Mouse (Mus musculus) forebrain, embryonic 11.5 days (tissue): Measurements from ENCODE around the gene Gm28635. TPM values are rescaled to one million over a fixed set of nuclear protein-coding genes. Genes with fewer than 3 reads are reported as not detected.

ENCODE experiments used
- ATAC-seq: fragments of 200-750 bp; cut with Nextera tagmentation; replicated peaks from 2 replicates; pipeline ENCODE4 v1.8.0; 2017; ENCODE audit warnings: moderate TSS enrichment; ENCODE audit not compliant: low FRiP score
- DNase-seq: peaks from one replicate; pipeline ENCODE4 v3.0.0-alpha.2; 2017; ENCODE audit warnings: low spot score
- H3K27ac ChIP-seq: fragments of 300-500 bp; sonication (generic); 2 replicates; pipeline ENCODE4 v1.5.1; 2014; ENCODE audit warnings: low read depth, low read length
- H3K27me3 ChIP-seq: fragments of 300-500 bp; sonication (generic); 2 replicates; pipeline ENCODE4 v1.6.1; 2014; ENCODE audit warnings: mild to moderate bottlenecking, low read length, mixed read lengths; ENCODE audit not compliant: control insufficient read depth, insufficient read depth
- H3K36me3 ChIP-seq: fragments of 300-500 bp; sonication (generic); 2 replicates; pipeline ENCODE4 v1.6.1; 2014; ENCODE audit warnings: mild to moderate bottlenecking, low read length, moderate library complexity, mixed read lengths; ENCODE audit not compliant: control insufficient read depth, insufficient read depth
- H3K4me1 ChIP-seq: fragments of 300-500 bp; sonication (generic); replicated peaks from 2 replicates; pipeline ENCODE4 v1.6.1; 2014; ENCODE audit warnings: low read length, mixed read lengths; ENCODE audit not compliant: control insufficient read depth, insufficient read depth
- H3K4me2 ChIP-seq: fragments of 300-500 bp; sonication (generic); 2 replicates; pipeline ENCODE4 v1.6.1; 2014; ENCODE audit warnings: low read depth, mild to moderate bottlenecking, low read length, moderate library complexity, mixed read lengths; ENCODE audit not compliant: severe bottlenecking
- H3K4me3 ChIP-seq: fragments of 300-500 bp; sonication (generic); 2 replicates; pipeline ENCODE4 v1.5.1; 2014; ENCODE audit warnings: low read depth, low read length
- H3K9ac ChIP-seq: fragments of 300-500 bp; sonication (generic); 2 replicates; pipeline ENCODE4 v1.6.1; 2014; ENCODE audit warnings: low read length
- H3K9me3 ChIP-seq: fragments of 300-500 bp; sonication (generic); 2 replicates; pipeline ENCODE4 v1.6.1; 2016; ENCODE audit warnings: low read length, mixed read lengths; ENCODE audit not compliant: control insufficient read depth
- WGBS: fragments of 180-500 bp; shearing (Covaris S2); extraction: QIAGEN DNeasy Blood & Tissue Kit; methylation state at CpG from one replicate; pipeline ENCODE4 v1.1.7; 2014; 5-methylcytosine and 5-hydroxymethylcytosine counted together
- polyA plus RNA-seq: library from polyadenylated mRNA; unstranded; fragments of >200 nt; fragmentation: Nextera tagmentation; extraction: Ambion mirVana; gene quantifications from 2 replicates; pipeline ENCODE4 v1.2.1, GENCODE M21; 2014

The Gm28635 gene
- polyA plus RNA-seq, 1 experiment from 2014 or later = not detected

- no peak for ATAC-seq
- WGBS = 40% methylated on average over 8 of the region's 8 CpGs
- no peaks in the 10 kb centered on the region for H3K9me3 ChIP-seq
- H3K36me3 ChIP-seq = no peaks in the 10 kb centered on the region
- H3K4me2 ChIP-seq = no peak overlapping the region
- DNase-seq = no peak
- peak overlapping the region; percentile 86 for H3K27ac ChIP-seq
- H3K4me1 ChIP-seq = peaks cover 24% of the 10 kb centered on the region
- no peak overlapping the region for H3K4me3 ChIP-seq
- no peak overlapping the region for H3K9ac ChIP-seq
- no peaks in the 10 kb centered on the region for H3K27me3 ChIP-seq
Measured at GRCm38 (mm10) chr2:84636231-84636741, 41.6 kb downstream of the Gm28635 start.

GRCm38 (mm10) chr2:84635611-84636010 lies 42.2 kb downstream of the Gm28635 start:
- Histone ChIP-seq H3K9ac (no peak overlapping the region), H3K36me3 (no peaks in the 10 kb centered on the region), H3K4me3 (no peak overlapping the region), H3K27ac (peak overlapping the region; percentile 86), H3K27me3 (no peaks in the 10 kb centered on the region), H3K4me1 (peaks cover 24% of the 10 kb centered on the region), H3K9me3 (no peaks in the 10 kb centered on the region), H3K4me2 (no peak overlapping the region)
- 3% methylated on average over 2 of the region's 2 CpGs for WGBS
- DNase-seq (peak; percentile 84), ATAC-seq (peak; percentile 93)

DNA sequence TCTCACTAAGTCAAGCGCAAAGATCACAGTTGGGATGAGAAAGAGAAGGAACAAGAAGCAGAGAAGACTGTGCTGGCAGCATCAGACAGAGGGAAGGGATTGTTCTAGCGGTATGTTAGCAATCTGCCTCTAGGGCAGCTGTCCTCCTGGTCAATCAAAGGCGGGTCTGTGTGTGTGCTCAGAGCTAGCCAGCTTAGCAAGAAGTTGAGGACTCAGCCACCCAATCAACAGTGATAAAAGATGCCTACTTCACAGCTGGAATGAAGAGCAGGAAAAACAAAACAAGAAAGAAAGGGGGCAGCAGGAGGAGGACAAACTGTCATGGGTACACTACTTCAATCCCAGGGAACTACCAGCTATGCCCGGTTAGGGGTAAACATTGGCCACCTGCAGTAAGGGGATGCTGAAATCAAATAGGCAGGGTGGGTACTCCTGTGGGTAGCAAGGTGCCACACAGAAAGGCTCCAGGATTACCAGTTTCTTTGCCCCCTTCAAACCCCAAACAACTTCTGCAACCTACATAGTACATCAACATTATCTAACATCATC lies 42.8 kb downstream of the Gm28635 start:
- ATAC-seq = peak; percentile 45

GRCm38 (mm10) chr2:84634006-84634405 lies 43.8 kb downstream of the Gm28635 start:
- Histone ChIP-seq H3K4me2 (no peak overlapping the region), H3K4me3 (no peak overlapping the region), H3K27me3 (no peaks in the 10 kb centered on the region), H3K27ac (no peak overlapping the region), H3K9me3 (no peaks in the 10 kb centered on the region), H3K9ac (no peak overlapping the region), H3K4me1 (peaks cover 24% of the 10 kb centered on the region), H3K36me3 (no peaks in the 10 kb centered on the region)
- ATAC-seq (no peak), DNase-seq (no peak)
- 87% methylated on average over 4 of the region's 4 CpGs for WGBS

More for the DNA sequence above, 42.8 kb downstream of the Gm28635 start:
- peak overlapping the region; percentile 20; the same call in 1 of the 2 replicates for H3K9ac ChIP-seq
- no peaks in the 10 kb centered on the region for H3K36me3 ChIP-seq
- peak overlapping the region; percentile 33 for H3K4me2 ChIP-seq
- peaks cover 24% of the 10 kb centered on the region for H3K4me1 ChIP-seq
- no peaks in the 10 kb centered on the region for H3K27me3 ChIP-seq
- DNase-seq = no peak
- H3K4me3 ChIP-seq = no peak overlapping the region
- H3K9me3 ChIP-seq = no peaks in the 10 kb centered on the region
- WGBS = 28% methylated on average over 4 of the region's 4 CpGs
- peak overlapping the region; percentile 86 for H3K27ac ChIP-seq

DNA sequence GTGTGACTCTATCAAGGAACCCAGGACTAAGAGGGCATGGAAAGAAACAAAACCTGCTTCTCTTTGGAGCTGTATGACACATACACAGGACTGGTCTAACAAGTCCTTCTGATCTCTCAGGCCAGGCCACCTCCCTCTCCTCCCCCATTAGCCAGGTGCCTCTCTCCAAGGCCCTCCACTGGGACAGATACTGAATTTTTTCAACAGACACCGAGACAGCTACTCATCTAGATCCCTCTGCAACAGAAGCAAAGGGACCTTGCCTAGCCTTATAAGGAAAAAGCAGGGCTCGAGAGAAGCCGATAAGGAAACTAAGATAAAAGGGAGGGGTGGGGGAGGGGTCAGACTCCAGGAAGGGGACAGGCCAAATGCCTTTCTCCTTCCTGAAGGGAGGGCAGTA lies 44.8 kb downstream of the Gm28635 start:
- WGBS = 12% methylated on average over 3 of the region's 3 CpGs
- Histone ChIP-seq H3K36me3 (no peaks in the 10 kb centered on the region), H3K4me2 (no peak overlapping the region), H3K27me3 (no peaks in the 10 kb centered on the region), H3K9me3 (no peaks in the 10 kb centered on the region), H3K27ac (no peak overlapping the region), H3K9ac (no peak overlapping the region), H3K4me3 (no peak overlapping the region), H3K4me1 (peaks cover 18% of the 10 kb centered on the region)
- DNase-seq (no peak), ATAC-seq (no peak)

GRCm38 (mm10) chr2:84632001-84632400 lies 45.8 kb downstream of the Gm28635 start:
- H3K9me3 ChIP-seq = no peaks in the 10 kb centered on the region
- no peaks in the 10 kb centered on the region for H3K36me3 ChIP-seq
- H3K4me2 ChIP-seq = no peak overlapping the region
- no peak for DNase-seq
- ATAC-seq = no peak
- H3K4me3 ChIP-seq = no peak overlapping the region
- no peaks in the 10 kb centered on the region for H3K27me3 ChIP-seq
- no peak overlapping the region for H3K9ac ChIP-seq
- no peak overlapping the region for H3K27ac ChIP-seq
- peaks cover 12% of the 10 kb centered on the region for H3K4me1 ChIP-seq
- WGBS = 100% methylated on average over 1 of the region's 1 CpGs

GRCm38 (mm10) chr2:84627036-84627435 lies 50.8 kb downstream of the Gm28635 start:
- no peaks in the 10 kb centered on the region for H3K9me3 ChIP-seq
- WGBS = 77% methylated on average over 3 of the region's 3 CpGs
- H3K4me3 ChIP-seq = no peak overlapping the region
- no peaks in the 10 kb centered on the region for H3K27me3 ChIP-seq
- no peak overlapping the region for H3K9ac ChIP-seq
- H3K27ac ChIP-seq = no peak overlapping the region
- H3K36me3 ChIP-seq = no peaks in the 10 kb centered on the region
- no peak overlapping the region for H3K4me2 ChIP-seq
- DNase-seq = no peak
- 0 out of 2 replicates have a peak, but pooled peaks have one; percentile 21 for ATAC-seq
- no peaks in the 10 kb centered on the region; the same call in 1 of the 2 replicates for H3K4me1 ChIP-seq

DNA sequence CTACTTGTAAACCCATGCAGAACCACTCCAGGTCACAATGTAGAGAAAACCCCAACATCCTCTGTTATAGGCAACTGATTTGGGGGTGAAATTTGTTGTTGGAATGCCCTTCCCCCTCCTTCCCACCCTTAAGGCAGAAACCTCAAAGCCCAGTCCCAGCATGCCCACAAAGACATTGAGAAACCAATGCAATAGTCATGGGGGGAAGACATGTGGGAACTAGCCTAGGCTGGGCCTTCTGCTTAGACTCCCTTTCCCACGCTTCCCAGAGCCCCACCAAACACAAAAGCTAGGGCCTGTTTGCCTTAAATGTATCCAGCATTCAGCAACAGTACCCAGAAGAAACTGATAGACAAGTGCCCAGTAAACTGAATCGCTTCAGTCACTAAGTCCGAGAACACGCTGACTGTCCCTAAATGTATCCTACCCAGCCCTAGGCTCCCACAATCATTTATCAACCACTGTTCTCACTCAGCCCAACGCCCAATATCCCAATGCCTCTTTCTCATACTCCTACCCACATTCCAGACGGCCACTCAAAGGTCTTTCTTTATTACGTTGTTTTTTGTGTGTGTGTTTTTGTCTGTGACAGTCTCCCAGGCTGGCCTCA lies 51.4 kb downstream of the Gm28635 start:
- Histone ChIP-seq H3K9ac (no peak overlapping the region), H3K4me2 (no peak overlapping the region), H3K4me1 (no peaks in the 10 kb centered on the region; the same call in 1 of the 2 replicates), H3K9me3 (no peaks in the 10 kb centered on the region), H3K27me3 (no peaks in the 10 kb centered on the region), H3K4me3 (no peak overlapping the region), H3K27ac (no peak overlapping the region), H3K36me3 (no peaks in the 10 kb centered on the region)
- WGBS = 80% methylated on average over 7 of the region's 7 CpGs
- no peak for DNase-seq
- ATAC-seq = no peak

DNA sequence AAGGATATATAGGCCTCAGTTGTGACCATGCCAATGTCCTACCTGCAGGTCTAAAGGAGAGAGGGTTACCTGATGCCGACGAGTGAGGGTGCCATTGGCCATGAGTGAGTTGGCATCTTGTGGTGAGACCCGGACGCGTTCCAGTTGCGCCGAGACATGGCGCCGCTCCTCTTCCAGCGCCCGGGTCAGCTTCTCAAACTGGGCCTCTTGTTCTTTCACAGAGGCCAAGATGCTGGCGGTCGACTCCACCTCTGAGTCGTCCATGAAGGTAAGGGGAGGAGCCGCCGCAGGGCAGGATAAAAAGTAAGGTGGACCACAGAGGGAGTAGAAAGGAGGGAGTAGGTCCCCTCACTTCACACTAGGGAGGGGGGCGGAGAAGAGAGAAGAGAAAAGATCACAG lies 53.6 kb downstream of the Gm28635 start:
- Histone ChIP-seq H3K27me3 (no peaks in the 10 kb centered on the region), H3K27ac (no peak overlapping the region), H3K9me3 (no peaks in the 10 kb centered on the region), H3K4me2 (no peak overlapping the region), H3K36me3 (no peaks in the 10 kb centered on the region; the same call in none of the 2 replicates), H3K9ac (no peak overlapping the region), H3K4me3 (no peak overlapping the region), H3K4me1 (no peaks in the 10 kb centered on the region; the same call in 1 of the 2 replicates)
- DNase-seq (no peak), ATAC-seq (no peak)
- 93% methylated on average over 17 of the region's 17 CpGs for WGBS
